Mouse (Mus musculus): ENCODE results near the gene 4930595D18Rik. TPM values are rescaled to one million over a fixed set of nuclear protein-coding genes. Genes with fewer than 3 reads are reported as not detected.

The 4930595D18Rik gene
- total and polyA plus RNA-seq, 3 experiments: 0.35 TPM; not detected in 2

- H3K27ac ChIP-seq (ENCODE audit: control insufficient read depth, low read depth, low read length): no peak overlapping the region
- no peaks in the 10 kb centered on the region for H3K36me3 ChIP-seq (ENCODE audit: control insufficient read depth in 1 of 2, insufficient read depth in 2 of 2, low read length in 2 of 2)
- H3K4me3 ChIP-seq (ENCODE audit: control insufficient read depth in 1 of 2, insufficient read depth in 1 of 2, low read depth in 2 of 2, low read length in 2 of 2): no peak overlapping the region
- TF ChIP-seq HCFC1 (IDR thresholded peaks at IDR 0.05; ENCODE audit: low read depth, low read length) (no peak), RCOR1 (IDR thresholded peaks at IDR 0.05; ENCODE audit: low read depth, low read length) (no peak), POLR2AphosphoS2 (IDR thresholded peaks at IDR 0.05; ENCODE audit: low read length) (no peak), E2F4 (IDR thresholded peaks at IDR 0.05; ENCODE audit: borderline replicate concordance, low read depth, low read length) (no peak), CHD2 (IDR thresholded peaks at IDR 0.05; ENCODE audit: low read length) (no peak), RAD21 (IDR thresholded peaks at IDR 0.05; ENCODE audit: low read depth, low read length) (no peak), ZMIZ1 (IDR thresholded peaks at IDR 0.05; ENCODE audit: low read depth, low read length) (no peak), TAL1 (IDR thresholded peaks at IDR 0.05; ENCODE audit: low read length) (no peak), GATA1 (IDR thresholded peaks at IDR 0.05; ENCODE audit: low read depth, low read length) (no peak), POLR2A (IDR thresholded peaks at IDR 0.05; ENCODE audit: control insufficient read depth in 1 of 2, insufficient read depth in 1 of 2, low read depth in 1 of 2, low read length in 2 of 2, poor library complexity in 1 of 2) (no peak), KAT2A (conservative IDR thresholded peaks at IDR 0.05; ENCODE audit: low read depth, low read length) (no peak), POLR2AphosphoS5 (IDR thresholded peaks at IDR 0.05; ENCODE audit: borderline replicate concordance, low read depth, low read length) (no peak), BHLHE40 (IDR thresholded peaks at IDR 0.05; ENCODE audit: borderline replicate concordance, low read depth, low read length) (no peak), MAX (IDR thresholded peaks at IDR 0.05; ENCODE audit: low read length) (no peak), MYC (IDR thresholded peaks at IDR 0.05; ENCODE audit: low read depth, low read length) (no peak)
- H3K4me1 ChIP-seq (ENCODE audit: control insufficient read depth in 1 of 2, insufficient read depth in 2 of 2, low read length in 2 of 2): no peaks in the 10 kb centered on the region
- H3K9ac ChIP-seq (ENCODE audit: control insufficient read depth, low read depth, low read length, poor library complexity, severe bottlenecking): no peak overlapping the region
- no peak for DNase-seq (ENCODE audit: low read depth, low spot score)
- H3K27me3 ChIP-seq (ENCODE audit: control insufficient read depth in 1 of 2, insufficient read depth in 2 of 2, low read length in 2 of 2): no peaks in the 10 kb centered on the region; a peak in 1 of 4 replicates
- no peaks in the 10 kb centered on the region for H3K79me2 ChIP-seq (ENCODE audit: control insufficient read depth, insufficient read depth, low read length, poor library complexity)
- H3K9me3 ChIP-seq (replicated peaks; ENCODE audit: insufficient read depth, low read length): no peaks in the 10 kb centered on the region
Measured at GRCm38 (mm10) chr12:111135953-111136352, 48.3 kb downstream of the 4930595D18Rik start.

GRCm38 (mm10) chr12:111134791-111135733 lies 49.2 kb downstream of the 4930595D18Rik start:
- Histone ChIP-seq H3K79me2 (ENCODE audit: control insufficient read depth, insufficient read depth, low read length, poor library complexity) (no peaks in the 10 kb centered on the region), H3K4me3 (ENCODE audit: control insufficient read depth in 1 of 2, insufficient read depth in 1 of 2, low read depth in 2 of 2, low read length in 2 of 2) (no peak overlapping the region), H3K27ac (ENCODE audit: control insufficient read depth, low read depth, low read length) (no peak overlapping the region), H3K36me3 (ENCODE audit: control insufficient read depth in 1 of 2, insufficient read depth in 2 of 2, low read length in 2 of 2) (no peaks in the 10 kb centered on the region), H3K9me3 (replicated peaks; ENCODE audit: insufficient read depth, low read length) (no peaks in the 10 kb centered on the region), H3K9ac (ENCODE audit: control insufficient read depth, low read depth, low read length, poor library complexity, severe bottlenecking) (no peak overlapping the region), H3K27me3 (ENCODE audit: control insufficient read depth in 1 of 2, insufficient read depth in 2 of 2, low read length in 2 of 2) (no peaks in the 10 kb centered on the region; a peak in 1 of 4 replicates), H3K4me1 (ENCODE audit: control insufficient read depth in 1 of 2, insufficient read depth in 2 of 2, low read length in 2 of 2) (no peaks in the 10 kb centered on the region)
- DNase-seq (ENCODE audit: low read depth, low spot score): no peak
- TF ChIP-seq MYB (IDR thresholded peaks at IDR 0.05; ENCODE audit: low read depth, low read length) (no peak), TAL1 (IDR thresholded peaks at IDR 0.05; ENCODE audit: low read length) (no peak), KAT2A (conservative IDR thresholded peaks at IDR 0.05; ENCODE audit: low read depth, low read length) (no peak), CHD2 (IDR thresholded peaks at IDR 0.05; ENCODE audit: low read length) (no peak), ZC3H11A (IDR thresholded peaks at IDR 0.05; ENCODE audit: low read depth, low read length) (no peak), CHD1 (IDR thresholded peaks at IDR 0.05; ENCODE audit: low read depth, low read length) (no peak), MAFK (IDR thresholded peaks at IDR 0.05; ENCODE audit: borderline replicate concordance, low read depth, low read length) (no peak), ZMIZ1 (IDR thresholded peaks at IDR 0.05; ENCODE audit: low read depth, low read length) (no peak)

Measured in MEL (cell line).